Mouse (Mus musculus): ENCODE results near the gene H2-DMa. TPM values are rescaled to one million over a fixed set of nuclear protein-coding genes. Genes with fewer than 3 reads are reported as not detected.

H2-DMa gene
- polyA plus RNA-seq, 1 experiment from 2014 or later, result 14.2 TPM

GRCm38 (mm10) chr17:34130073-34130947, 11.0 kb downstream of the H2-DMa start:
- no peak overlapping the region for H3K4me2 ChIP-seq (replicated peaks)
- H3K36me3 ChIP-seq, result no peaks in the 10 kb centered on the region
- peaks cover 17% of the 10 kb centered on the region for H3K4me1 ChIP-seq
- H3K27ac ChIP-seq, result no peak overlapping the region
- no peak for ATAC-seq (ENCODE audit: low FRiP score)
- WGBS, result 81% methylated on average over 19 of the region's 19 CpGs
- H3K9me3 ChIP-seq (replicated peaks), result no peaks in the 10 kb centered on the region
- no peaks in the 10 kb centered on the region; the same call in 1 of the 2 replicates for H3K27me3 ChIP-seq
- H3K9ac ChIP-seq, result no peak overlapping the region
- no peak overlapping the region for H3K4me3 ChIP-seq

- Histone ChIP-seq H3K4me1 (peaks cover 17% of the 10 kb centered on the region), H3K4me3 (no peak overlapping the region), H3K4me2 (replicated peaks) (no peak overlapping the region), H3K9ac (no peak overlapping the region), H3K36me3 (no peaks in the 10 kb centered on the region), H3K27me3 (peaks cover 8% of the 10 kb centered on the region), H3K27ac (no peak overlapping the region), H3K9me3 (replicated peaks) (no peaks in the 10 kb centered on the region)
- WGBS, result 70% methylated on average over 7 of the region's 7 CpGs
- ATAC-seq (ENCODE audit: low FRiP score), result no peak
Measured at GRCm38 (mm10) chr17:34131911-34132310, 12.6 kb downstream of the H2-DMa start.

GRCm38 (mm10) chr17:34133289-34133688, 13.9 kb downstream of the H2-DMa start:
- Histone ChIP-seq H3K4me2 (replicated peaks) (no peak overlapping the region), H3K4me3 (no peak overlapping the region), H3K27me3 (peaks cover 22% of the 10 kb centered on the region), H3K4me1 (peaks cover 13% of the 10 kb centered on the region), H3K27ac (no peak overlapping the region), H3K9me3 (replicated peaks) (no peaks in the 10 kb centered on the region), H3K36me3 (no peaks in the 10 kb centered on the region), H3K9ac (no peak overlapping the region)
- no peak for ATAC-seq (ENCODE audit: low FRiP score)
- 81% methylated on average over 11 of the region's 11 CpGs for WGBS

- no peak overlapping the region for H3K9ac ChIP-seq
- H3K36me3 ChIP-seq, result no peaks in the 10 kb centered on the region
- ATAC-seq (ENCODE audit: low FRiP score), result no peak
- H3K27me3 ChIP-seq, result peaks cover 34% of the 10 kb centered on the region
- no peak overlapping the region for H3K4me2 ChIP-seq (replicated peaks)
- no peaks in the 10 kb centered on the region for H3K9me3 ChIP-seq (replicated peaks)
- H3K4me1 ChIP-seq, result peaks cover 8% of the 10 kb centered on the region
- H3K4me3 ChIP-seq, result no peak overlapping the region
- no peak overlapping the region for H3K27ac ChIP-seq
- WGBS, result 85% methylated on average over 3 of the region's 3 CpGs
Measured at GRCm38 (mm10) chr17:34134451-34134850, 15.1 kb downstream of the H2-DMa start.

DNA sequence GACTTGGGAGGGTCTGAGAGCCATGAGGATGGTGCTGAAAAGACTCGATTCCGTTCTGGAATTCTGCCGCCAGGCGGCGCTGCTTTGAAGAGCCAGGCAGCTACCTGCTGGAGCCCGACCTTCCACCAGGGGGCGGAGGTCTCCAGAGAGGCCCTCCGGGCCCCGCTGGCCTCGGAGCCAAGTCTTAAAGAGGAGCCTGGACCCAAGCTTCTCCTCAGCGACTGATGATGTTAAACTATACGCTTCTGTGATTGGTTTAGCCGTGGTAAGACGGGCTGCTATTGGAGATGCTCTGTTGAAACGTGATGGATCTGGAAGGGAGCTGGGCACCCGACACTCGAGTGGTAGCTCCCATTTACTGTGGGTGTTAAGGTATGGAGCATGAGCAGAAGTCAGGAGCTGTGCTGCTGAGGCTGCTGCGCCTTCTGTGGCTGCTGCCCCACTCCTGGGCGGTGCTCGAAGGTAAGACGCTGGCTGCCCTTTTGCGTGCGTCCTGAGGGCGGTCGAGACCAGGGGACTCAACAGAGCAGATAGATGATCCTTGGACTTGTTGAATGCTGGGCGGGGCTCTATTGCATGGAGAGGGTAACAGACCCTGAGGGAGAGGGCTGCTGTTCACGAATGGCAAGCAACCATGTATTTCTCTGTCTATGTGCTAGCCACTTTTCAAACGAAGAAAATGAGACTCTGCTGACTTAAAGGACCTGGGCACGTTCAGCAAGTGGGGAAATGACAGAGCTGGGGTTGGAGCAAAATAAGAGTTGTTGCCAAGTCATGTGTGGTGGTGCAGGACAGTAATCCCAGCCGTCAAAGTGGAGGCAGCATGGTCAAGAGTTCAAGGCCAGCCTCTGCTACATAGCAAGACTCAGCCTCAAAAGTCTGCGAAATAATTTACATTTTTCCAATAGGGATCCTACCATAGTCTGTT, 16.2 kb downstream of the H2-DMa start:
- peak; percentile 96 for ATAC-seq (ENCODE audit: low FRiP score)
- H3K27me3 ChIP-seq, result peaks cover 45% of the 10 kb centered on the region
- no peak overlapping the region for H3K27ac ChIP-seq
- H3K9me3 ChIP-seq (replicated peaks), result no peaks in the 10 kb centered on the region
- peak overlapping the region; percentile 26 for H3K4me3 ChIP-seq
- WGBS, result 6% methylated on average over 31 of the region's 31 CpGs
- H3K4me1 ChIP-seq, result peaks cover 14% of the 10 kb centered on the region
- no peaks in the 10 kb centered on the region for H3K36me3 ChIP-seq
- H3K9ac ChIP-seq, result no peak overlapping the region
- peak overlapping the region; percentile 64 for H3K4me2 ChIP-seq (replicated peaks)

DNA sequence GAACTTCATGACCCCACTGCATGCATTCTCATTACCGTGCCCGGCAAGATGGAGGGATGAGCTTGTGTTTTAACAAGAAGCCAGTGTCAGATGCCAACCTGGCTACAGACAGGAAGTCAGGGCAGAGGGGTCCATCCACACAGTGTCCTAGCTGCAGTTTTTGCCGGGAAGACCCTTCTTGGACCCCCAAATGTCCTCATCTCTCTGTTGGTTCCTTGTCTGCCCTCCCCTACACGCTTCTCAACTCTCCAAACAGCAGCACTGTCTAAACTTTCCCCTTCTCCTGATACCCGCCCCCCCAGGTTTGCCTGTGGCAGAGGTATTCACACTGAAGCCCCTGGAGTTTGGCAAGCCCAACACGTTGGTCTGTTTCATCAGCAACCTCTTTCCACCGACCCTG, 18.3 kb downstream of the H2-DMa start:
- Histone ChIP-seq H3K36me3 (no peaks in the 10 kb centered on the region), H3K9ac (no peak overlapping the region), H3K4me3 (no peak overlapping the region), H3K27ac (no peak overlapping the region), H3K27me3 (peaks cover 55% of the 10 kb centered on the region), H3K9me3 (replicated peaks) (no peaks in the 10 kb centered on the region), H3K4me2 (replicated peaks) (no peak overlapping the region), H3K4me1 (peaks cover 14% of the 10 kb centered on the region)
- ATAC-seq (ENCODE audit: low FRiP score), result no peak
- WGBS, result 66% methylated on average over 7 of the region's 7 CpGs

- WGBS, result 85% methylated on average over 7 of the region's 7 CpGs
- Histone ChIP-seq H3K36me3 (no peaks in the 10 kb centered on the region), H3K4me2 (replicated peaks) (no peak overlapping the region), H3K9me3 (replicated peaks) (no peaks in the 10 kb centered on the region), H3K9ac (no peak overlapping the region), H3K27me3 (peaks cover 55% of the 10 kb centered on the region), H3K4me3 (no peak overlapping the region), H3K27ac (no peak overlapping the region), H3K4me1 (peaks cover 20% of the 10 kb centered on the region)
- ATAC-seq (ENCODE audit: low FRiP score), result no peak
Measured at GRCm38 (mm10) chr17:34138655-34139054, 19.3 kb downstream of the H2-DMa start.

DNA sequence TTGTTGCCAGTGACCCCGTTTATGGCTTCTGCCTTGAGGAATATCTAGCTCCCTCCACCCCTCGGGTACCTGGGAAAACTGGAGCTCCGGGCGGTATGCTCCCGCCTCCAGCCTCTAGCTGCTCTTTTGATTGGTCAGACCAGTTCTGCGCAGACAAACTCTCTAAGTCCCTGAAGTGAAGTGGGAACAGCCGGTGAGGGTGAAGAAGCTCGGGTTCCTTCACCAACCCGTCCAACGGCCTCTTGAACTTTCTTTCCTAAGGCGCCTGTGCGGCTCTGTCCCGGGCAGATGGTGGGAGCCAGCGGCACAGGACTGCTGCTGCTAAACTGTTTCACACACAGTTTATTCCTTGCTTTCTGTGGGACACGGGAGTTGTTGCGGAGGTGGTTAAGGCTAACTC, 20.1 kb downstream of the H2-DMa start:
- H3K4me3 ChIP-seq, result peak overlapping the region; percentile 29
- 1% methylated on average over 16 of the region's 16 CpGs for WGBS
- peak overlapping the region; percentile 53 for H3K4me2 ChIP-seq (replicated peaks)
- peak overlapping the region; percentile 29; the same call in 1 of the 2 replicates for H3K9ac ChIP-seq
- H3K4me1 ChIP-seq, result peaks cover 20% of the 10 kb centered on the region
- ATAC-seq (ENCODE audit: low FRiP score), result no peak
- H3K27me3 ChIP-seq, result peaks cover 55% of the 10 kb centered on the region
- H3K27ac ChIP-seq, result no peak overlapping the region
- H3K9me3 ChIP-seq (replicated peaks), result no peaks in the 10 kb centered on the region
- H3K36me3 ChIP-seq, result no peaks in the 10 kb centered on the region

GRCm38 (mm10) chr17:34140240-34140639, 20.9 kb downstream of the H2-DMa start:
- H3K9ac ChIP-seq, result no peak overlapping the region
- no peak overlapping the region for H3K27ac ChIP-seq
- peaks cover 55% of the 10 kb centered on the region for H3K27me3 ChIP-seq
- WGBS, result 16% methylated on average over 5 of the region's 5 CpGs
- H3K36me3 ChIP-seq, result no peaks in the 10 kb centered on the region
- no peak for ATAC-seq (ENCODE audit: low FRiP score)
- H3K4me2 ChIP-seq (replicated peaks), result peak overlapping the region; percentile 53
- peaks cover 20% of the 10 kb centered on the region for H3K4me1 ChIP-seq
- H3K4me3 ChIP-seq, result 0 out of 2 replicates have a peak overlapping the region, but pooled peaks have one; percentile 29
- no peaks in the 10 kb centered on the region for H3K9me3 ChIP-seq (replicated peaks)

- Histone ChIP-seq H3K4me1 (peaks cover 20% of the 10 kb centered on the region), H3K4me3 (no peak overlapping the region), H3K9ac (no peak overlapping the region), H3K36me3 (no peaks in the 10 kb centered on the region), H3K27ac (no peak overlapping the region), H3K27me3 (peaks cover 51% of the 10 kb centered on the region), H3K4me2 (replicated peaks) (no peak overlapping the region), H3K9me3 (replicated peaks) (no peaks in the 10 kb centered on the region)
- 58% methylated on average over 4 of the region's 4 CpGs for WGBS
- no peak for ATAC-seq (ENCODE audit: low FRiP score)
Measured at GRCm38 (mm10) chr17:34141448-34141847, 22.1 kb downstream of the H2-DMa start.

DNA sequence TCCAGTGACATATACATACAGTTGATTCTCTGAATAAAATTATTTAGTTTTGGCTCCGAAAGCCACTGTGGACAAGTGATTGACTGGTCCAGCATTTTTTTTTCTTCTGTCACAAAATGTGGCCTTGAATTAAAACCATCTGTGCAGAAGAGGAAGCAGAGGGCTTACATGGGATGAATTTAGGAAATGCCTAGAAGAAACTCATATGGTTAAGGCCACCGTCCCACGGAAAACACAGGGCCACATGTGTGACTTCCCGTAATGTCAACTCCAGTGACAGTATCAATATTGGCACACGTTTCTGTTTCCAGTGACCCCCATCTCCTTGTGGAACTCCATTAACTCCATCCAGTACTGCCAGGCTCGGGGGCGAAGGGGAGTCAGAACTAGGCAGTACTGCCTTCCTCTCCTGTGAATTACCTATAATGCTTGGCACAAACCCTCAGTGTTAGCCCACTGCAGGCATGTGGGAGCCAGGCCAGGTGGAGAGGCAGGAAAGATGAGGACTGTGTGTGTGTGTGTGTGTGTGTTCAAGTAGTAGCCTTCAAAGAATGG, 23.2 kb downstream of the H2-DMa start:
- Histone ChIP-seq H3K4me1 (peaks cover 20% of the 10 kb centered on the region), H3K36me3 (no peaks in the 10 kb centered on the region), H3K9me3 (replicated peaks) (no peaks in the 10 kb centered on the region), H3K4me3 (no peak overlapping the region), H3K27me3 (peaks cover 40% of the 10 kb centered on the region), H3K4me2 (replicated peaks) (no peak overlapping the region), H3K9ac (no peak overlapping the region), H3K27ac (no peak overlapping the region)
- 74% methylated on average over 7 of the region's 7 CpGs for WGBS
- no peak for ATAC-seq (ENCODE audit: low FRiP score)

- 31% methylated on average over 7 of the region's 7 CpGs for WGBS
- no peaks in the 10 kb centered on the region for H3K9me3 ChIP-seq (replicated peaks)
- no peak within 1 kb of the TSS for H3K4me3 ChIP-seq
- peaks cover 20% of the 10 kb centered on the region for H3K4me1 ChIP-seq
- no peak for ATAC-seq (ENCODE audit: low FRiP score)
- no peak within 1 kb of the TSS for H3K4me2 ChIP-seq (replicated peaks)
- no peaks in the 10 kb centered on the region for H3K36me3 ChIP-seq
- no peak within 1 kb of the TSS for H3K9ac ChIP-seq
- peaks cover 35% of the 10 kb centered on the region for H3K27me3 ChIP-seq
- H3K27ac ChIP-seq, result no peak within 1 kb of the TSS
Measured at GRCm38 (mm10) chr17:34143033-34143432, 23.7 kb downstream of the H2-DMa start, which contains the start of gene H2-DMb2. TSS of gene H2-DMb2 (plus strand) at chr17:34143307.
